Mouse (Mus musculus) MN1 (cell line): ENCODE data around the gene Hes5.

Source experiments
- DNase-seq: peaks from one replicate; pipeline ENCODE4 v3.0.0-alpha.2; 2016; ENCODE audit warnings: low spot score

Gene Hes5

DNA sequence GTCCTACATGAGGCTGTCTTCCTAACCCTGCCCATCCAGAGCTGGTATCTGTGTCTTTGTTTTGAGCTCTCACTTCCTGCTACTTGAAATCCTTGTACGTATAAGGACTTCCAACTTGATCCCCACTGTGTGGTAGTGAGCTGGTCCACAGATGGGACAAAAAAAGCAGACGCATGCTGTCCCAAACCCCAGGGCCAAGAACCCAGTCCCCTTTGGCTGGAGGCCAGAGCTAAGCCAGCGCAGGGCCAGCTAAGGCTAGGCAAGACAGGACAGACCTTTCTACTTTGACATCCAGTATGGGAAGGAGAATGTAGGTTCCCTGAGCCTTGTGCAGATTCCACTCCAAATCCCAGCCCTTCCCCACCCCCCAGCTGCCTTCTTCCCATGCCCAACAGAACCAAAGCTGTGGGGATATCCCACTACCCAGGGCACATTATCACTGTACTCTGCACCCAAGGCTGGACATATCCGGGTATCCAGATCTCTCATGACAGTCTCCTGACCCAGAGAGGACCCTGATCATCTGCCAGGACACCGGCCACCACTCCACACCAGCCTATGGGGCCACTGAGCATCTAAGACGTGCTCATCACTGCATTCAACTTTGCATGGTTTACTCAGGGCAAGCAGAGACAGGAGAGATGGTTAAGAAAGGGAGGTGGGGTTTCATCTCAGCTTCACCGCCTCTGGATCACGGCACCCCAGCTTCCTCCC, 50.7 kb downstream of the Hes5 start:
- peak; percentile 37 for DNase-seq
